Mouse (Mus musculus): ENCODE results near the gene Fndc3b. TPM values are rescaled to one million over a fixed set of nuclear protein-coding genes. Genes with fewer than 3 reads are reported as not detected.

Fndc3b gene
- polyA plus RNA-seq, 1 experiment = 0.04 TPM

DNA sequence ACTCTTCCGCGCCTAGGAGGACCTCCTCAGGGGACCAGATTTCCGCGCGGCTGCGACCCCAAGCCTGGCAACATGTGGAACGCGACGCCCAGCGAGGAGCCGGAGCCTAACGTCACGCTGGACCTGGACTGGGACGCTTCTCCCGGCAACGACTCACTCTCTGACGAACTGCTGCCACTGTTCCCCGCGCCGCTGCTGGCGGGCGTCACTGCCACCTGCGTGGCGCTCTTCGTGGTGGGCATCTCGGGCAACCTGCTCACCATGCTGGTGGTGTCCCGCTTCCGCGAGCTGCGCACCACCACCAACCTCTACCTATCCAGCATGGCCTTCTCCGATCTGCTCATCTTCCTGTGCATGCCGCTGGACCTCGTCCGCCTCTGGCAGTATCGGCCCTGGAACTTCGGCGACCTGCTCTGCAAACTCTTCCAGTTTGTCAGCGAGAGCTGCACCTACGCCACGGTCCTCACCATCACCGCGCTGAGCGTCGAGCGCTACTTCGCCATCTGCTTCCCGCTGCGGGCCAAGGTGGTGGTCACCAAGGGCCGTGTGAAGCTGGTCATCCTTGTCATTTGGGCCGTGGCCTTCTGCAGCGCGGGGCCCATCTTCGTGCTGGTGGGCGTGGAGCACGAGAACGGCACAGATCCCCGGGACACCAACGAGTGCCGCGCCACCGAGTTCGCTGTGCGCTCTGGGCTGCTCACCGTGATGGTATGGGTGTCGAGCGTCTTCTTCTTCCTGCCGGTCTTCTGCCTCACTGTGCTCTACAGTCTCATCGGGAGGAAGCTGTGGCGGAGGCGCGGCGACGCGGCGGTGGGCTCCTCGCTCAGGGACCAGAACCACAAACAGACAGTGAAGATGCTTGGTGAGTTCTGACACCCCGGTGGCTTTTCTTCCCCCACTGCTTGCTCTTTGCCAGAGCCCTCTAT is 339.1 kb downstream of the Fndc3b start:
- TF ChIP-seq TAL1 (IDR thresholded peaks at IDR 0.05; ENCODE audit: low read length) (no peak), GATA1 (IDR thresholded peaks at IDR 0.05; ENCODE audit: low read length) (no peak)
- Histone ChIP-seq H3K27me3 (ENCODE audit: control insufficient read depth) (peaks cover 33% of the 10 kb centered on the region), H3K4me3 (replicated peaks) (no peak overlapping the region), H3K36me3 (ENCODE audit: control insufficient read depth) (no peaks in the 10 kb centered on the region), H3K4me1 (ENCODE audit: control insufficient read depth) (no peaks in the 10 kb centered on the region), H3K9me3 (ENCODE audit: control insufficient read depth, low read length) (no peaks in the 10 kb centered on the region)

DNA sequence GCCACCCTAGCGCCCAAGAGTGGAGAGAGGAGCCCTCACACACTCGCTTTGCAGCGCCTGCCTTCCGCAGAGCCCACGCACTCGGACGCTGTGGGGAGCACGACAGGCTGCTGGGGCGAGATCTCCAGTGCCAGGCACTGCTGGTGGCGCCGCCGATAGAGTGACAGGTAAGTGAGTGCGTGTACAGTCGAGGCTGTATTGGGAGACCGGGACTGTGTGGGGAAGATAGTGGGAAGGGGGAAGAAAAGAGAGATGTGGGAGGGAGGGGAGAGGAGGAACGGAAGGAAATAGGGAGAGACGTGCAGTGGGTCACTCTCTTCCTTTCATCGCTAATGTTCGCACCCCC is 339.9 kb downstream of the Fndc3b start, which contains the start of gene Ghsr:
TSS of gene Ghsr (plus strand) at position 76 of the 346 bp plus-strand sequence.
- peaks cover 33% of the 10 kb centered on the region for H3K27me3 ChIP-seq (ENCODE audit: control insufficient read depth)
- TF ChIP-seq TAL1 (IDR thresholded peaks at IDR 0.05; ENCODE audit: low read length) (no peak), GATA1 (IDR thresholded peaks at IDR 0.05; ENCODE audit: low read length) (no peak)
- H3K4me3 ChIP-seq (replicated peaks) = no peak within 1 kb of the TSS
- no peaks in the 10 kb centered on the region for H3K36me3 ChIP-seq (ENCODE audit: control insufficient read depth)
- no peaks in the 10 kb centered on the region for H3K9me3 ChIP-seq (ENCODE audit: control insufficient read depth, low read length)
- H3K4me1 ChIP-seq (ENCODE audit: control insufficient read depth) = no peaks in the 10 kb centered on the region

DNA sequence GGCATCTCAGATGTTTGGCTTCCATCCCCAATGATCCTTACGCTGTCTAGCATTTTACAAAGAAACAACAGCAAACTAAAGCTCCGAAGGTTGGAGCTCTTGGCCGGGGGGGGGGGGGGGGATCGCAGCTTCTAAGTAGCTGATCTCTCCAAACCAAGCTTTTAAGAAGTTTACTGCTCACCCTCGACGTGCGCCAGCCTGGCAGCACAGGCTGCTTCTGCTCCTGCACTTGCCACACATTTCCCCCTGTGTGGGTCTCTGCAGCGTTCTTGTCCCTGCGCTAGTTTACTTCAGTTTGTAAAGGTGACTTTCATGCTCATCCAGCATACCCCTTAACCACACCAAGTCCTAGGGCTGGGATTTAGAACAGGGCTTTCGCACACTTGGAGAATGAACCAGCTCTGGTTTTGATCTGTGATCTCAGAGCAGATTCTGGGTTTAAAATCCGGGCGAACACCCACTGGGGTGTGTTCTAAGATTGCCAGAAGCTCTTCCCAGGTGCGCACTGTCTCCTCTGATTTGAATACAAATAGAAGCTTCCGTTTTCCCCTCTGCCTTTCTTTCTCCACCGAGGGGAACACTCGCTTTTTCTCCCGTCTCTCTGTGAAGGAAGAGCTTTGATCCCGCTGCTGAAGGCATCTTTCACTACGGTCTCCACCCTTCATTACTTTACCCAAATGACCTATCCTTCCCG is 340.4 kb downstream of the Fndc3b start:
- TF ChIP-seq GATA1 (IDR thresholded peaks at IDR 0.05; ENCODE audit: low read length) (no peak), TAL1 (IDR thresholded peaks at IDR 0.05; ENCODE audit: low read length) (no peak)
- Histone ChIP-seq H3K27me3 (ENCODE audit: control insufficient read depth) (peaks cover 33% of the 10 kb centered on the region), H3K4me3 (replicated peaks) (no peak overlapping the region), H3K36me3 (ENCODE audit: control insufficient read depth) (no peaks in the 10 kb centered on the region), H3K9me3 (ENCODE audit: control insufficient read depth, low read length) (no peaks in the 10 kb centered on the region), H3K4me1 (ENCODE audit: control insufficient read depth) (no peaks in the 10 kb centered on the region)

DNA sequence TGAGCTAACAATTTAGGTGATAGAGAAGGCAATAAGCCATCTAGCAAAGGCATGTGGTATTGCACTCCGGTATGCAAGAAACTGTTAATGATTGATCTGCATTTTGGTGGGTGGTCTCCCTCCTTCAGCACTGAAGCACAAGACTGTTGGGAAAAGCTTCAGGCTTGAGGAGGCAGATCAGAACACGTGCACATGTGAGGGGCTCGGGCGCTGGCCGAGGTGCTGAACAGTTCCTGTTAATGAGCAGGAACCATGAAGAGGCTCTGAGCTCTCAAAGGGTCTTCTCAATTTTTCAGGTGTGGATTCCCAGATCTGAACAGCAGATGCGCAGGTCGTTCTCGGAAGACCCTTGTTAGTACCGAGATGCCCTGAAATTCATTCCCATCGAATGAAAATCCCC is 341.0 kb downstream of the Fndc3b start:
- TF ChIP-seq GATA1 (IDR thresholded peaks at IDR 0.05; ENCODE audit: low read length) (no peak), TAL1 (IDR thresholded peaks at IDR 0.05; ENCODE audit: low read length) (no peak)
- H3K9me3 ChIP-seq (ENCODE audit: control insufficient read depth, low read length) = no peaks in the 10 kb centered on the region
- no peaks in the 10 kb centered on the region for H3K4me1 ChIP-seq (ENCODE audit: control insufficient read depth)
- H3K27me3 ChIP-seq (ENCODE audit: control insufficient read depth) = peaks cover 33% of the 10 kb centered on the region
- no peaks in the 10 kb centered on the region for H3K36me3 ChIP-seq (ENCODE audit: control insufficient read depth)
- no peak overlapping the region for H3K4me3 ChIP-seq (replicated peaks)

Other genes with a start within 250 kb of the Fndc3b start
- gene Tmem212, start 185.1 kb upstream of the Fndc3b start, polyA plus RNA-seq (2012) = not detected in 2 replicates
- gene Pld1, start 227.4 kb upstream of the Fndc3b start, polyA plus RNA-seq (2012) = not detected in 2 replicates